Mouse (Mus musculus) CD4-positive, CD25-positive, alpha-beta regulatory T cell, adult 2 months (primary cell): ENCODE measurements around the gene Ptms.

ENCODE experiments used
- DNase-seq: peaks from one replicate; pipeline ENCODE4 v3.0.0-alpha.2; 2012; ENCODE audit warnings: low read depth, low spot score

Ptms gene

GRCm38 (mm10) chr6:124930231-124930630, 10.3 kb upstream of the Ptms start:
- no peak for DNase-seq

GRCm38 (mm10) chr6:124925941-124926340, 6.0 kb upstream of the Ptms start:
- DNase-seq = no peak

DNA sequence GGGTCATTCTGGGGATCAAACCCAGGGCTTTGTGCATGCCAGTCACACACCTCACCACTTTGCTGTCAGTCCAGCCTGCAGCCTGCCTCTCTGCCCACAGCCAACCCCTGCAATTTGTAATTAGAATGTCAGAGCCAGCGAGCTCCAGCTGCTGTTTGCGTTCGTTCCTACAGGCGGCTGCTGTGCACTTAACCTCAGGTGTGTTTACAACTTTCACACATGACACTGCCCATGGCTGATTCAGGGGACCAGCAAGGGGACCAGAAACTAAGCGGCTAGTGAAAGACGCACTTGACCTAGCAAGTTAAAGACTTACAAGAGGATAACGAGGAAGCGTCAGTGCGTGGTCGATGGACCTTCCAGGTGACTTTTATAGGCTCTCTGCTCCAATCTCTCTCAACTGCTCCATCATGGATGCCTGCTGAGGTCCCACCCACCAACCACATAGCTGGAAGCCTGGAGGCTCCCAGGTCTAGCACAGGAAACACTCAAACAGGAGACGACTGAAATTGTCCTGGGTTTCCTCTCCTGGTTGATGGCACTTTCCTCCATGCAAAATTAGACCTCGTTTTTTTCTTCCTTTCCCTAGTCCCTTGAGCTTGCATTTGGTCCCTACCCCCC, 5.4 kb upstream of the Ptms start:
- no peak for DNase-seq

DNA sequence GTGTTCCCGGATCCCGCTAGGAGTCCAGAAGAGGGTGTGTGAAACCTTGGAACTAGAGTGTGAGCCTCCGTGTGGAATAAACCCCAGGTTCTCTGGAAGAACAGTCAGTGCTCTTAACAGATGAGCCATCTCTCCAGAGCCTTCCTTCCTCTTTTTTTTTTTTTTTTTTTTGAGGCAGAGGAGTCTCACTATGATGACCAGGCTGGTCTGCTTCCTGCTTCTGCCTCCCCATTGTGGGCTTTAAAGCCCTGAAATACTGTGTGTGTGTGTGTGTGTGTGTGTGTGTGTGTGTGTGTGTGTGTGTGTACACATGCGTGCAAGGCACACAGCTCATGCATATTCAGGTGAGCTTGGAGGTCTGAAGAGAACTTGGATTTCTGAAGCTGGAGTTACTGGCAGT, 1.6 kb upstream of the Ptms start:
- no peak for DNase-seq

GRCm38 (mm10) chr6:124920318-124921085, 599 bp upstream of the Ptms start:
- no peak for DNase-seq

DNA sequence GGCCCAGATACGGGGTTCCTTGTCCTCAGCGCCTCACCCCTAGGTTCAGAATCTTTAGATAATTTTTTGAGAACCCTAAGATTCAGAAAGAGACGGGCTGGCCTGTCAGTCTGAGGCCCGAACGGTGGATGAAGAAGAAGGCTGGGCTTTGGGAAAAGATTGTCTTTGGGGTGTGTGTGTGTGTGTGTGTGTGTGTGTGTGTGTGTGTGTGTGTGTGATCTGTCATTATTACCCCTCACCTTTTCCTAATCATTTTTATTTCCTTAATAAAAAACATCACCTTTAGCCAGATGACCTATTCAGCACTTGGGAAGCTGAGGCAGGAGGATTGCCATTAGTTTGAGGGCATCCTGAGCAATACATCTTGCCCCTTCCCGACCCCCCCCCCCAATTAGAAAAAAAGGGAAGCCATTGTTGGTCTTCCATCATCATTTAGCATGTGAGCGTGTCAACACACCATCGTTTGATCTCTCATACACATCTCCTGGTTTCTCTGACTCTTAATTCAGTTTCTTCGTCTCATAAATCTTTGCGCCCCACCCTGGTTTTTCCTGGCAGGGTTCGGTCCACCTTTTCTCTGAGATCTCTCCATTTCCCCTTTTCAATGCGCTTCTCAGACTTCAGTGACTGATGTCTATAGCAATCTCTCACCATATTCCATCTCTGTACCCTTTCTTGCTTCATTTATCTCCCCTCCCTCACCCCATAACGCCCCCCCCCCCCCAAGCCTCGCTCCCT, 844 bp downstream of the Ptms start:
- DNase-seq = no peak

DNA sequence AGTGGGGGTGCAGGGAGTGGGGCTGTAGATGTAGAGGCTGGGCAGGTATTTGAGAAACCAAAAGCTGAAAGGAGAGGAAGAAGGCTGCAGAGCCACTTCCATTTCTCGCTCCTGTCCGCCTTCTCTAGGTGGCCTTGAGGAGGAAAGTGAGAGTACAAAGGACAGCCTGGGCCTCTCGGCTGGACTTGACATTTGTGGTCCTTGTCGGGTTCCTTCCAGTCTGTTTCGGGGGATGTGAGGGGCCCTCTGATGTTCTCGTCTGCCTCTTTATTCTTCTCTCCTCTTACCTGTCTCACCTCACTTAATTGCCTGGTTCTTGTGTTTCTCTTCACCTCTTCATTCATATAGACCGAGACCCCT, 1.6 kb downstream of the Ptms start:
- DNase-seq = no peak

- DNase-seq = peak; percentile 75
Measured at GRCm38 (mm10) chr6:124917518-124918330, 2.2 kb downstream of the Ptms start.

GRCm38 (mm10) chr6:124916695-124917517, 3.0 kb downstream of the Ptms start:
- DNase-seq = peak; percentile 94

- peak; percentile 64 for DNase-seq
Measured at GRCm38 (mm10) chr6:124915942-124916694, 3.8 kb downstream of the Ptms start.

- no peak for DNase-seq
Measured at GRCm38 (mm10) chr6:124915160-124915941, 4.6 kb downstream of the Ptms start.

- DNase-seq = no peak
Measured at GRCm38 (mm10) chr6:124914511-124914910, 5.4 kb downstream of the Ptms start.

- no peak for DNase-seq
Measured at GRCm38 (mm10) chr6:124913721-124914285, 6.1 kb downstream of the Ptms start.

DNA sequence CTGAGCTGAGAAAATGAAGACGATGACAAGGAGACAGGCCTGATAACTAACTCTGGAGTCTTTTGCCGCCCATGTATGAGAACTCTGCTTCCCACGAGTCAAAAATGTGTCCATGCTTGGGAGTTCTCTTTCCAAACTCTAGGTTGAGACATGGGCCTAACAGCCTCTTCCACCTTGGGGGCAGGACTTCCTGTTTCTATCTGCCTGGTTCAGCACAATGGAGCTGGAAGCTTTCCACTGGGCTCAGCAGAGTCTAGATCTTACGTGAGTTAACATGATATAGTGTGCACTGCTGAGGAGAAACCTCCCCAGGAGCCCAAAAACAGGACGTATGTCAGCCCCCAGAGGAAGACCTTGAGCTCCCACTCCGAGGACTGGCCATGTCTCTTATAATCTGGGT, 6.7 kb downstream of the Ptms start:
- no peak for DNase-seq

DNA sequence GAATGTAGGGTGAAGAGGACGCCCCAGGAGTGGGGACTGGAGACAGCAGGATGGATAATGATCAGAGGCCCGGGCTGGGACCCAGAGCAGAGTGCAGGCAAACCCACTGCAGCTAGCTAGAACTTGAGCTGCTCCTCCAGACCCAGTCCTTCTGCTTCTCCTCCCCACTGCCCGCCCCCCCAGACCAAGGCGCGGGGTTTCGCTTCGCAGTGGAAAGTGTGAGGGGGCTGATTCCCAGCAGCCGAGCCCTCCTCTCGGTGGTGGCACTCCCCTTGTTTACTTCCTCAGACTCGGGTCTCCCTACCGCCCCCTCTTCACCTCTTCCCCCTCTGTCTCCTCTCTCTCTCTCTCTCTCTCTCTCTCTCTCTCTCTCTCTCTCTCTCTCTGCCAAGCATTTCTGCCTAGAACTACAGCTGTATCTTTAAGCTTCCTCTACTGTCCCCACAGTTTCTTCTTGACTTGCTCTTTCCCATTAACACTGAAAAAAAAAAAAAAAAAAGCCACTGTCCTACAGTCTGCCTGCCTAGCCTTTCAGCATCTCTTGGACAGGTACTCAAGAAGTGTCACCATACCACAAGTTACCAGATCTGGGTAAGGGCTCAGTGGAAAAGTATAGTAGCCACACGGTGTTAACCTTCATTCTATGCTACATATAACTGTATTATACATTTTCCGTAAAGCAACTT, 8.2 kb downstream of the Ptms start, which contains the start of gene Lag3:
Gene Lag3, minus strand, starts transcription at position 173 of the 686 bp plus-strand sequence.
- DNase-seq = peak; percentile 67

DNA sequence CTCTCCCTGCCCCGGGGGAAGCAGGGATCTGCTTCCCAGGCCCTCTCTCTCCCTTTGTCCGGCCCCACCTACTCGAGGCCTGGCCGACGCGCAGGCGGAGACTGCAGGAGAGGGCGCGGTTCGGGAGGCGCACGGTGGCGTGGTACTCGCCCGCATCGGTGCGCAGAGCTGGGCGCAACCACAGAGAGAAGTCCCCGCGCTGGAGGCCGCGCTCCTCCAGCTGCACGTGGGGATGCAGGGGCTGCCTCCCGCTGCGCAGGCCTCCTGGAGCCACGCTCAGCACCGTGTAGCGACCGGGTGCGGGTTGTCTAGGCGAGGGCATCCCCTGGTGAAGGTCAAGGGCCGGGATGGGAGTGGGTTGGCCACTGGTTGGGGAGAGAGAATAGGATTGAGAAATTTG, 9.9 kb downstream of the Ptms start:
- DNase-seq = peak; percentile 44

- peak; percentile 60 for DNase-seq
Measured at GRCm38 (mm10) chr6:124907767-124908166, 12.1 kb downstream of the Ptms start.
